Mouse (Mus musculus): ENCODE measurements around the gene Btbd9.

DNA sequence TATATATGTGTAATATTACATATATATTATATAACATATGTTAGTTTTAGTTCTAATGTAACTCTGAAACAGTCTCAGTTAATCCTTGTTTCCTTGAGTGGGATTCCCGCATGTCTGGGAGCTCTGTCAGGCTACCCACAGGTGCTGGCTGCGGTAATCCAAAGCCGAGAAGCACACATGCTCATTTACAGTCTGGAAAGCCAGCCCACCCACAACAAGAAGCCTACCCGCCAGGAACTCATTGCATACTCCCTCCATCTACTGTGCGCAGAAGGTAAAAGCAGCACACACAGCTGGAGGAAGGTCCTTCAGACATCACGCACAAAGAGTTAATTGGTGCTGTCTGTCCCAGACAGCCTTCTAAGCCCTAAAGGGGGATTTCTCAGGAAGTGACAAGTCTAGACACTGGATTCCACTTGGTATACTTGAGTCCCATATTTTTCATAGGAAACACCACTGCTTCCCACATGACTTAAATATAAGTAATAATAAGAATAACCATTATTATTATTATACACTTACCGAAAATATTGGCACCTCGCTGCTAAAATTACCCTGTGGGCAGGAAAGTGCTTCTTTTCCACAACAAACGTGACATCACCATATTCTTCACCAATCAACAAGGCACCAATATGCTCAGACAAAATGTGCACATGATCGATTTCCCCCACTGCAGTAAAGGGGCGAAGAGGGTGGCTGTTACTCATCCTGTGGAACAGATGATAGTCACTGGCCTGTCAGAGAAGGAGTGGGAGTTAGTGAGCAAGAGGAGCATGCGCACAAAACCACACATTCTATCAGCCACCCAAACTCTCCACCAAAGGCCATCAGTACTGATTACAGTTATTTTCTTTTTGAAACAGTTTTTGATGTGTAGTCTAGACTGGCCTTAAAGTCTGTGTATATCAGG is 46.4 kb downstream of the Btbd9 start:
- no peak for TF ChIP-seq CTCF (IDR thresholded peaks at IDR 0.05; ENCODE audit: borderline replicate concordance, insufficient read depth, low read length)
- no peak for TF ChIP-seq POLR2A (IDR thresholded peaks at IDR 0.05; ENCODE audit: low read depth, low read length)
